Mouse (Mus musculus): Measurements from ENCODE around the gene Mapk12.

DNA sequence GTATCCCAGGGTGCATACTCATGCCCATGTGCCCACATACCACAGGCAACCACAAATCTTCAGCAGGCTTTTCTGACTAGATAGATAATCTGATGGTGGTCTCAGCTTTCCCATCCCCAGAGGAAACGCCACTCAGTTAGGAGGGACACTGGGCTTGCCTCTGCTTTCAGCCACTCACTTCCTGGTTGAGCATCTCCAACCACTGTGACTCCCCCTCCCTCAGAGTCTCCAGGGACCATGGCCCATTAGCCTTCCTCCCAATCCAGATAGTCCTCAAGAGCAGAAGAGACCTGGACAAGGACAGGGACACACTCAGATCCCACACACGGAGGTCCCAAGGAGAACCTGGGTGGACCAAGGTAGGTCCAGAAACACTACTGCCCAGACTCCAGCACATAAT lies 2.6 kb upstream of the Mapk12 start:
- TF ChIP-seq POLR2A (IDR thresholded peaks at IDR 0.05; ENCODE audit: borderline replicate concordance, extremely low read depth, insufficient read depth, insufficient read length, poor library complexity, severe bottlenecking): no peak
- TF ChIP-seq CTCF (IDR thresholded peaks at IDR 0.05; ENCODE audit: borderline replicate concordance, extremely low read depth, insufficient read depth, insufficient read length): no peak

Measured in brain, embryonic 14.5 days (tissue).